Mouse (Mus musculus) CH12.LX (cell line): ENCODE measurements at regions not wholly inside any gene's neighbourhood (a gene's known extent, or its start where the extent isn't known, plus 50 kb on each side); places are given as distances from the start of the nearest gene placed in this dataset.

ENCODE experiments used
- DNase-seq: peaks from one replicate; pipeline ENCODE4 v3.0.0-alpha.2; 2013; ENCODE audit errors: extremely low read depth
- H3K27ac ChIP-seq: 2 replicates; pipeline ENCODE4 v1.5.1; 2012; ENCODE audit warnings: low read depth, mild to moderate bottlenecking, control low read depth, moderate library complexity; ENCODE audit not compliant: insufficient read depth
- H3K27me3 ChIP-seq: replicated peaks from 2 replicates; pipeline ENCODE3; 2012; ENCODE audit warnings: inconsistent platforms
- H3K36me3 ChIP-seq, 2 experiments: replicated peaks in 1 of 2; 2 replicates each; pipeline versions ENCODE3 to v1.6.1; 2012; ENCODE audit warnings: inconsistent platforms in 1 of 2, low read length in 1 of 2, mild to moderate bottlenecking in 1 of 2, mixed read lengths in 1 of 2, moderate library complexity in 1 of 2; ENCODE audit not compliant: control insufficient read depth in 1 of 2, insufficient read depth in 1 of 2
- H3K4me1 ChIP-seq, 2 experiments: 2 replicates each; pipeline ENCODE4 v1.6.1; 2012; ENCODE audit warnings: inconsistent platforms in 1 of 2, moderate library complexity in 1 of 2; ENCODE audit not compliant: insufficient read depth in 2 of 2, control insufficient read depth in 1 of 2
- H3K4me2 ChIP-seq: 2 replicates; pipeline ENCODE4 v1.6.1; 2012; ENCODE audit warnings: low read depth, mild to moderate bottlenecking, control low read depth; ENCODE audit not compliant: poor library complexity, insufficient read depth, severe bottlenecking
- H3K4me3 ChIP-seq, 3 experiments: fragments of 150-350 bp in 1 of 3; sonication (generic) in 1 of 3; replicated peaks in 1 of 3; 2 replicates each; pipeline versions ENCODE3 to v1.5.1; 2011 to 2012; ENCODE audit warnings: low read depth in 2 of 3, low read length in 2 of 3, mild to moderate bottlenecking in 2 of 3, moderate library complexity in 2 of 3, control low read depth in 1 of 3, improper control_type of control experiment in 1 of 3, inconsistent platforms in 1 of 3, mixed read lengths in 1 of 3; ENCODE audit not compliant: poor library complexity in 1 of 3
- H3K79me2 ChIP-seq: replicated peaks from 2 replicates; pipeline ENCODE4 v1.6.1; 2012; ENCODE audit warnings: mild to moderate bottlenecking, moderate library complexity; ENCODE audit not compliant: control insufficient read depth, poor library complexity, insufficient read depth, severe bottlenecking; ENCODE audit errors: extremely low read depth
- H3K9ac ChIP-seq: 2 replicates; pipeline ENCODE4 v1.6.1; 2012; ENCODE audit warnings: low read depth, mild to moderate bottlenecking, control low read depth, moderate library complexity; ENCODE audit not compliant: insufficient read depth
- H3K9me3 ChIP-seq: replicated peaks from 2 replicates; pipeline ENCODE3; 2012; ENCODE audit warnings: low read length, inconsistent platforms, mixed read lengths
- BHLHE40 ChIP-seq: IDR thresholded peaks from 2 replicates; pipeline ENCODE4 v1.6.1; 2011; ENCODE audit warnings: mild to moderate bottlenecking, low read depth, low read length, improper control_type of control experiment
- EP300 ChIP-seq: IDR thresholded peaks from 2 replicates; pipeline ENCODE4 v1.6.1; 2011; ENCODE audit warnings: low read length, improper control_type of control experiment
- ETS1 ChIP-seq: conservative IDR thresholded peaks from 2 replicates; pipeline ENCODE4 v1.6.1; 2012; ENCODE audit warnings: low read depth, mild to moderate bottlenecking, inconsistent platforms, low read length, improper control_type of control experiment, moderate library complexity
- JUND ChIP-seq: conservative IDR thresholded peaks from 2 replicates; pipeline ENCODE4 v1.6.1; 2011; ENCODE audit warnings: low read depth, low read length, improper control_type of control experiment
- KAT2A ChIP-seq: IDR thresholded peaks from 2 replicates; pipeline ENCODE4 v1.6.1; 2012; ENCODE audit warnings: low read length, improper control_type of control experiment, inconsistent platforms; ENCODE audit not compliant: insufficient replicate concordance
- MAX ChIP-seq: IDR thresholded peaks from 2 replicates; pipeline ENCODE4 v1.6.1; 2011; ENCODE audit warnings: low read length, improper control_type of control experiment
- NELFE ChIP-seq: IDR thresholded peaks from 2 replicates; pipeline ENCODE4 v1.6.1; 2011; ENCODE audit warnings: low read depth, low read length, improper control_type of control experiment
- POLR2A ChIP-seq: IDR thresholded peaks from 2 replicates; pipeline ENCODE4 v1.6.1; 2011; ENCODE audit warnings: low read depth, mild to moderate bottlenecking, improper control_type of control experiment, low read length
- RAD21 ChIP-seq: IDR thresholded peaks from 2 replicates; pipeline ENCODE4 v1.6.1; 2011; ENCODE audit warnings: low read depth, mild to moderate bottlenecking, low read length, improper control_type of control experiment, moderate library complexity
- RCOR1 ChIP-seq: conservative IDR thresholded peaks from 2 replicates; pipeline ENCODE4 v1.6.1; 2012; ENCODE audit warnings: low read depth, mild to moderate bottlenecking, inconsistent platforms, low read length, improper control_type of control experiment
- TBP ChIP-seq: conservative IDR thresholded peaks from 2 replicates; pipeline ENCODE4 v1.6.1; 2011; ENCODE audit warnings: low read depth, low read length, improper control_type of control experiment
- TCF12 ChIP-seq: IDR thresholded peaks from 2 replicates; pipeline ENCODE4 v1.6.1; 2014; ENCODE audit warnings: low read depth, mild to moderate bottlenecking, inconsistent platforms, low read length, improper control_type of control experiment
- ZC3H11A ChIP-seq: IDR thresholded peaks from 2 replicates; pipeline ENCODE4 v1.6.1; 2012; ENCODE audit warnings: low read depth, mild to moderate bottlenecking, inconsistent platforms, low read length, improper control_type of control experiment
- dilution Hi-C: fragments of 300-500 bp; cut with MboI; formaldehyde crosslinking; loops from 2 replicates; pipeline ENCODE4 v1.14.3; 2020; ENCODE audit warnings: low sequenced_read_pairs; ENCODE audit not compliant: extremely low pct_unique_long_range_greater_than_20kb, extremely low pct_ligation_motif_present
- in situ Hi-C: fragments of 300-500 bp; cut with MboI; formaldehyde crosslinking; loops from 3 replicates; pipeline ENCODE4 v1.14.3; 2019; ENCODE audit warnings: low sequenced_read_pairs, low pct_ligation_motif_present, low pct_unique_long_range_greater_than_20kb, mixed read lengths

GRCm38 (mm10) chr17:65056059-65056458, 220.2 kb upstream of the 4930583I09Rik start:
- H3K4me3 ChIP-seq, result no peak overlapping the region
- TF ChIP-seq ZC3H11A (no peak), RCOR1 (no peak), RAD21 (no peak)
- TF ChIP-seq, all 38 proteins: peak for 0
- no peaks in the 10 kb centered on the region for H3K27me3 ChIP-seq
- H3K79me2 ChIP-seq, result no peaks in the 10 kb centered on the region
- no peak overlapping the region for H3K27ac ChIP-seq
- dilution Hi-C loops (no loop called here), in situ Hi-C loops (no loop called here)
- H3K4me2 ChIP-seq, result no peak overlapping the region
- H3K9ac ChIP-seq, result no peak overlapping the region
- DNase-seq, result no peak
- no peaks in the 10 kb centered on the region for H3K36me3 ChIP-seq
- H3K9me3 ChIP-seq, result no peaks in the 10 kb centered on the region
- no peaks in the 10 kb centered on the region for H3K4me1 ChIP-seq

GRCm38 (mm10) chr17:65049860-65050482, 214.1 kb upstream of the 4930583I09Rik start:
- TF ChIP-seq TCF12 (no peak), RAD21 (no peak), EP300 (no peak), ETS1 (no peak), BHLHE40 (no peak), JUND (no peak), TBP (no peak), POLR2A (no peak), KAT2A (no peak)
- Histone ChIP-seq H3K36me3 (no peaks in the 10 kb centered on the region), H3K27ac (no peak overlapping the region), H3K9me3 (no peaks in the 10 kb centered on the region), H3K4me2 (no peak overlapping the region), H3K27me3 (no peaks in the 10 kb centered on the region), H3K79me2 (no peaks in the 10 kb centered on the region), H3K4me1 (no peaks in the 10 kb centered on the region), H3K9ac (no peak overlapping the region), H3K4me3 (no peak overlapping the region)
- dilution Hi-C loops (no loop called here), in situ Hi-C loops (no loop called here)
- DNase-seq, result no peak

- no peak for TF ChIP-seq EP300
- TF ChIP-seq ETS1, result no peak
- TF ChIP-seq NELFE, result no peak
- no peak for TF ChIP-seq MAX
- Histone ChIP-seq H3K9ac (no peak overlapping the region), H3K79me2 (no peaks in the 10 kb centered on the region), H3K27me3 (no peaks in the 10 kb centered on the region), H3K27ac (no peak overlapping the region), H3K4me3 (no peak overlapping the region), H3K9me3 (no peaks in the 10 kb centered on the region), H3K4me2 (peak overlapping the region; percentile 3; the same call in 1 of the 2 replicates), H3K4me1 (peaks cover 3 to 19% of the 10 kb centered on the region in 2 experiments; a peak in 3 of 4 replicates), H3K36me3 (no peaks in the 10 kb centered on the region)
- in situ Hi-C loops (no loop called here), dilution Hi-C loops (no loop called here)
- DNase-seq, result no peak
Measured at GRCm38 (mm10) chr17:65015731-65016130, 179.9 kb upstream of the 4930583I09Rik start.
